Mouse (Mus musculus): ENCODE results near the gene Mrpl1. TPM values are rescaled to one million over a fixed set of nuclear protein-coding genes. Genes with fewer than 3 reads are reported as not detected.
A peak's percentile ranks its signal among the peaks of the same experiment; 100 is the strongest.

Mrpl1 gene
- polyA plus RNA-seq, 1 experiment from 2014 or later = 23.2 TPM

DNA sequence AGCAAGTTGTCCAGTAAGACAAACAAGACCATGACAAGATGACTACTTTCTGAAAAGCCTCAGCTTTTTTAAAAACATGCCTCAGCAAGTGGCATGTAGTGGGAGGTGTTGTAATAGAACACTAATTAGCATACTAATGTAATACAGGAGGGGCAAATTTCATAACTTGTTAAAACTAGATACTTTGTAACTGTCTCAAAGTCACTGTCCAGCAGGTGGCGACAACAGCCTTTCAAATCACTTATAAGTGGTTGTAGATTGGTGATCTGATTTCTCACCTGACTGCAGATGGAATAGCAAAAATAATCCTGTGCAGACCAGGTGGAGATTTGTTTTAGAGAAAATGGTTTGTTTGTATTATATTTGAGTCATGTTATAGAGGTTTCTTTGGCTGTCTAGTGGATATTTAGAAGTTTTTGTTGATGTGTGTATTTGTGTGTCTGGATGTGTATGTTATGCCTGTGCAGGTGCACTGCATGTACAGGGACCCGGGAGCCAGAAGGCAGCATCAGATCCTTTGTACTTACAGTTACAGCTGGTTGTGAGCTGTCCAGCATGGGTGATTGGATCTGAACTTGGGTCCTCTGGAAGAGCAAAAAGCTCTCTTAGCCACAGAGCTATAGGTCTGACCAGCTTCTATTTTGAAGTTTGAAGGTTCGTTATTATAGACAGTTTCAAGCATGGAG, 57.9 kb downstream of the Mrpl1 start:
- Histone ChIP-seq H3K27ac (no peak overlapping the region), H3K36me3 (peaks cover 29% of the 10 kb centered on the region), H3K4me3 (no peak overlapping the region), H3K4me1 (no peaks in the 10 kb centered on the region), H3K9me3 (no peaks in the 10 kb centered on the region), H3K27me3 (ENCODE audit: insufficient read depth, poor library complexity, severe bottlenecking) (no peaks in the 10 kb centered on the region)
- 70% methylated on average over 3 of the region's 3 CpGs for WGBS
- no peak for DNase-seq (ENCODE audit: low spot score)

DNA sequence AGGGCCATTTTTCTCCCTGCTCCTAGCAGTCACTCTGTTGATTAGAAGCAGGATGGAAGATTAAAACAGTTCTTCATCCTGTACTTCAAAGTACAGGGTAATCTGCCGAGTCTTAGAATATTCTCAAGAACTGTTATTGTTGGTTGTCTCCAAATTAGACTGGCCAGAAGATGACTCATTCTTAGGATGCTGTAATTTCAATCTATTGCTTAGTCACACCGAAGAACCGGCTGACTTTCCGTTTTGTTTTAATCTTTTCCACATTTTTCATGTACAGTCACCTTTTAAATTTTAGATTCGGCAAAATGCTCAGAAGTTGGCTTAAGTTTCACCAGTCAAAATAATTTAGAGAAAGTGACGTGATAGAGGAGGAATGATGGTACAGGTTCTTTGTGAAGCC, 61.8 kb downstream of the Mrpl1 start:
- H3K36me3 ChIP-seq = 0 out of 2 replicates have a peak, but pooled peaks cover 1% of the 10 kb centered on the region
- H3K27ac ChIP-seq = no peak overlapping the region
- H3K9me3 ChIP-seq = no peaks in the 10 kb centered on the region
- no peaks in the 10 kb centered on the region for H3K4me1 ChIP-seq
- WGBS = 88% methylated on average over 6 of the region's 6 CpGs
- no peaks in the 10 kb centered on the region for H3K27me3 ChIP-seq (ENCODE audit: insufficient read depth, poor library complexity, severe bottlenecking)
- no peak overlapping the region for H3K4me3 ChIP-seq
- no peak for DNase-seq (ENCODE audit: low spot score)

GRCm38 (mm10) chr5:96305786-96306185, 96.5 kb downstream of the Mrpl1 start:
- H3K4me3 ChIP-seq = no peak overlapping the region
- peak; percentile 20 for DNase-seq (ENCODE audit: low spot score)
- H3K27ac ChIP-seq = no peak overlapping the region
- H3K4me1 ChIP-seq = no peaks in the 10 kb centered on the region
- H3K9me3 ChIP-seq = no peaks in the 10 kb centered on the region
- WGBS = 75% methylated on average over 8 of the region's 8 CpGs
- H3K36me3 ChIP-seq = no peaks in the 10 kb centered on the region
- H3K27me3 ChIP-seq (ENCODE audit: insufficient read depth, poor library complexity, severe bottlenecking) = no peaks in the 10 kb centered on the region

GRCm38 (mm10) chr5:96306271-96306670, 97.0 kb downstream of the Mrpl1 start:
- H3K9me3 ChIP-seq = no peaks in the 10 kb centered on the region
- no peak overlapping the region for H3K27ac ChIP-seq
- DNase-seq (ENCODE audit: low spot score) = no peak
- H3K4me3 ChIP-seq = no peak overlapping the region
- H3K27me3 ChIP-seq (ENCODE audit: insufficient read depth, poor library complexity, severe bottlenecking) = no peaks in the 10 kb centered on the region
- no peaks in the 10 kb centered on the region for H3K4me1 ChIP-seq
- 71% methylated on average over 1 of the region's 1 CpGs for WGBS
- H3K36me3 ChIP-seq = no peaks in the 10 kb centered on the region

GRCm38 (mm10) chr5:96306826-96307225, 97.5 kb downstream of the Mrpl1 start:
- H3K36me3 ChIP-seq = no peaks in the 10 kb centered on the region
- H3K4me1 ChIP-seq = no peaks in the 10 kb centered on the region
- no peak overlapping the region for H3K4me3 ChIP-seq
- H3K27me3 ChIP-seq (ENCODE audit: insufficient read depth, poor library complexity, severe bottlenecking) = no peaks in the 10 kb centered on the region
- 70% methylated on average over 5 of the region's 5 CpGs for WGBS
- DNase-seq (ENCODE audit: low spot score) = peak; percentile 59
- H3K27ac ChIP-seq = no peak overlapping the region
- no peaks in the 10 kb centered on the region for H3K9me3 ChIP-seq

DNA sequence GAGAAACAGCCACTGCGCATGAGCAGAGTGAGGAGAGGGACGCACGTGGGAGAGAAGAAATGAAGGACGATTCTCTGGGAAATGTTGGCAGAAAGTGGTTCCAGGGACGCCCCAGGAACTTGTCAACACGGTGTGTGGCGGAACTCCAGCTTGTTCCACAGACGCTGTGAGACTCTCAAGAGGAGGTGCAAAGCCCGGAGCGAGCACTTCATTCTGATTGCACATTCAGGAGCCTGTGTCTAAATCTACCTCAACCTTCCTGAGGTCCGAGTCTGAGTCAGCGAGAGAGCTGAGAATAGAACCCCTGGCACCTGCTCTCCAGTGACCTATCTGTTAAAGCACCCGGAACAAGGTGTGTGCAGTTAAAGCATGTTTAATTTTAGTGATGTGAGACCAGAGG, 98.8 kb downstream of the Mrpl1 start:
- Histone ChIP-seq H3K9me3 (no peaks in the 10 kb centered on the region), H3K36me3 (no peaks in the 10 kb centered on the region), H3K27ac (no peak overlapping the region), H3K27me3 (ENCODE audit: insufficient read depth, poor library complexity, severe bottlenecking) (no peaks in the 10 kb centered on the region), H3K4me3 (no peak overlapping the region), H3K4me1 (no peaks in the 10 kb centered on the region)
- 72% methylated on average over 13 of the region's 13 CpGs for WGBS
- peak; percentile 70 for DNase-seq (ENCODE audit: low spot score)

GRCm38 (mm10) chr5:96308645-96309044, 99.4 kb downstream of the Mrpl1 start:
- H3K4me1 ChIP-seq = no peaks in the 10 kb centered on the region
- WGBS = 82% methylated on average over 5 of the region's 5 CpGs
- peak; percentile 58 for DNase-seq (ENCODE audit: low spot score)
- H3K9me3 ChIP-seq = no peaks in the 10 kb centered on the region
- no peak overlapping the region for H3K27ac ChIP-seq
- no peaks in the 10 kb centered on the region for H3K27me3 ChIP-seq (ENCODE audit: insufficient read depth, poor library complexity, severe bottlenecking)
- no peak overlapping the region for H3K4me3 ChIP-seq
- H3K36me3 ChIP-seq = no peaks in the 10 kb centered on the region

DNA sequence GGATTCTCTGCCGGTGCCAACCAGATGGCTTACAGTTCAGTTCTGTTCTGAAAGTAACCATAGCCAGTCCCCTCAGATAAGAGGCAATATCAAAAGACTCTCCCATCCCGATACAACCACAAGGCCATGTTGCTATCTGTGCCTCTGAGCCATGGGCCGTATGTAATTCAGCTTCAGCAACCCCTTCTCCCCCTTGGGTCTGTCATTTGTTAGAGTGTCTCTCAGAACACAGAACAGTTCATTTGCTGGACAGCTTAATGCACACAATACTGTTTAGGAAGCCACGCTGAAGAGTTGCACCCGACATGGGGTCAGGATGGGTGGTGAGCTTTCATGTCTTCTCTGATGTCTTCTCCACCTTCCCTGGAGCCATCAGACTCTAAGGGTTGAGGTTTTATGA, 100.3 kb downstream of the Mrpl1 start:
- no peaks in the 10 kb centered on the region for H3K27me3 ChIP-seq (ENCODE audit: insufficient read depth, poor library complexity, severe bottlenecking)
- no peaks in the 10 kb centered on the region for H3K9me3 ChIP-seq
- no peak overlapping the region for H3K27ac ChIP-seq
- H3K4me3 ChIP-seq = no peak overlapping the region
- 83% methylated on average over 5 of the region's 5 CpGs for WGBS
- H3K36me3 ChIP-seq = no peaks in the 10 kb centered on the region
- DNase-seq (ENCODE audit: low spot score) = peak; percentile 52
- H3K4me1 ChIP-seq = no peaks in the 10 kb centered on the region

GRCm38 (mm10) chr5:96311677-96312076, 102.4 kb downstream of the Mrpl1 start:
- 73% methylated on average over 8 of the region's 8 CpGs for WGBS
- Histone ChIP-seq H3K36me3 (no peaks in the 10 kb centered on the region), H3K27ac (no peak overlapping the region), H3K4me3 (no peak overlapping the region), H3K27me3 (ENCODE audit: insufficient read depth, poor library complexity, severe bottlenecking) (no peaks in the 10 kb centered on the region), H3K9me3 (no peaks in the 10 kb centered on the region), H3K4me1 (no peaks in the 10 kb centered on the region)
- peak; percentile 11 for DNase-seq (ENCODE audit: low spot score)

Other genes starting within 250 kb of the Mrpl1 start
- gene Cnot6l, start 45.3 kb upstream of the Mrpl1 start, polyA plus RNA-seq (2016; fragmentation: Nextera tagmentation; extraction: Ambion mirVana) = 11.1 and 12.4 TPM in 2 replicates
- 18.7 and 26.9 TPM in 2 replicates for gene Fras1, start 164.5 kb downstream of the Mrpl1 start, polyA plus RNA-seq (2016; fragmentation: Nextera tagmentation; extraction: Ambion mirVana)

All from heart, embryonic 10.5 days (tissue).